Comparison of ENCODE assay signal across 30 mouse cellular contexts in the genomic region with DNA sequence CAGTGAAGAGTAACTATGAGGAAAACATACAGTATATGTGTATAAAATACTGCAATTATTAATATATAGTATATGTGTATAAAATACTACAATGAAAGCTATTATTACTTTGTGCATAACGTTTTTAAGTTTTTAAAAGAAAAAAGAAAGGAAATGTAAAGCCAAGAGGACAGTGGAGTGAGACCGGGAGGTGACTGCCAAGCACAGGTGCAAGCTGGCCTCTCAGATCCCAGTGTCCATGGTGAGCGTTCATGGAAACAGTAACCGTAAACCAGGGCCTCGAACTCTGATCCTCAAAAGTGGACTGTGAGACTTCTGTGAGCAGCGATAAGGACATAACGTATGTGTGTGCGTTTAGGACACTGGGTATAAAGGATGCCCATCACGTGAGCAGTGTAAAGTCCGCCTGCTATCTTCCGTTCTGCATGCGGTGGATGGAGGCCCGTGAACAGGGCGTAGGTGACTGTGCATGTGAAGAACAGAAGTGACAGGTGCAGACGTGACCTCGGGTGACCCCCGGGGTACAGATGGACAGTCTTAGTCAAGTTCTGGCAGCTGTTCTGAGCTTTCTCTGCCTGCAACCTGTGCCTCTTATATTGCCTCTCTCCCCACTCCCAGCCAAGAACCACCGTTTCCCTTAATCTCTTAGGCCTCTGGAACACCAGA.
DNase-seq lines count a peak whose midpoint lies in the region; ATAC-seq and TF ChIP-seq lines count a peak whose summit lies in the region.
"Had no signal": no experiment of that assay in that cellular context is flagged by ENCODE, and none has a peak within 500 bp of the region (broad histone marks: within the 10 kb centered on the region; RNA-seq: fewer than 3 reads in every experiment).

No protein-coding gene starts in this region.

- H3K4me3 ChIP-seq in gastrocnemius, adult 2 months, result no peak overlapping the region
- H3K4me3 ChIP-seq in intestine, embryonic 15.5 days (replicated peaks), result no peak overlapping the region
- no peak overlapping the region for H3K4me3 ChIP-seq in intestine, embryonic 16.5 days (ENCODE audit: low read length)
- H3K4me3 ChIP-seq: embryonic facial prominence, embryonic 15.5 days; forebrain, embryonic 12.5 days; heart, embryonic 10.5 days; hindbrain, embryonic 12.5 days; lung, embryonic 15.5 days; midbrain, embryonic 12.5 days had no signal

- H3K27ac ChIP-seq in gastrocnemius, adult 2 months, result no peak overlapping the region
- no peak overlapping the region for H3K27ac ChIP-seq in intestine, embryonic 15.5 days
- no peak overlapping the region for H3K27ac ChIP-seq in intestine, embryonic 16.5 days (ENCODE audit: low read length)
- H3K27ac ChIP-seq: embryonic facial prominence, embryonic 15.5 days; forebrain, embryonic 12.5 days; heart, embryonic 10.5 days; hindbrain, embryonic 12.5 days; hindbrain, postnatal 0 days; liver, embryonic 14.5 days; lung, embryonic 15.5 days; midbrain, embryonic 12.5 days had no signal

- DNase-seq in gastrocnemius, adult 2 months, result peak; percentile 43
- DNase-seq in gastrocnemius, postnatal 36 days, result no peak
- DNase-seq in mesoderm, embryonic 11.5 days (ENCODE audit: low read depth, low spot score), result peak; percentile 20
- DNase-seq in thymus, postnatal 10 days (ENCODE audit: low spot score in 2 of 2), result no peak
- DNase-seq in Muller cell, postnatal 12 days (ENCODE audit: inconsistent ontology term), result no peak
- DNase-seq in left cerebral cortex, adult 18-20 months (ENCODE audit: low spot score in 2 of 2), result no peak
- DNase-seq: adrenal gland, adult 2 months; B cell, adult 2 months; cerebellum, adult 8-10 months; forebrain, postnatal 0 days; heart, adult 11 months; heart, postnatal 36 days; kidney, adult 11 months; kidney, postnatal 14 days; layer of hippocampus, adult 9-11 months; liver; lung, postnatal 36 days; right cerebral cortex, postnatal 25 days; thymus, postnatal 14 days had no signal

- TF ChIP-seq CTCF in gastrocnemius, adult 2 months (IDR thresholded peaks at IDR 0.05), result no peak

- intact Hi-C loops in gastrocnemius, adult 2 months (cut with DNase I), result no loop called here
- intact Hi-C loops in gastrocnemius, postnatal 36 days (cut with DNase I), result no loop called here

- no peak overlapping the region for H3K4me2 ChIP-seq in intestine, embryonic 15.5 days (replicated peaks)
- H3K4me2 ChIP-seq in intestine, embryonic 16.5 days (ENCODE audit: low read depth, low read length), result no peak overlapping the region
- H3K4me2 ChIP-seq: embryonic facial prominence, embryonic 15.5 days; forebrain, embryonic 12.5 days; hindbrain, embryonic 12.5 days; lung, embryonic 15.5 days; midbrain, embryonic 12.5 days had no signal

- no peaks in the 10 kb centered on the region for H3K4me1 ChIP-seq in intestine, embryonic 15.5 days (replicated peaks)
- peaks cover 7% of the 10 kb centered on the region for H3K4me1 ChIP-seq in intestine, embryonic 16.5 days (ENCODE audit: control insufficient read depth, insufficient read depth, low read length)

- ATAC-seq in intestine, embryonic 15.5 days, result peak; percentile 57
- peak; percentile 67 for ATAC-seq in intestine, embryonic 16.5 days
- ATAC-seq: activated CD4-positive, CD25-positive, alpha-beta regulatory T cell, adult 4 months; forebrain, postnatal 0 days; hindbrain, postnatal 0 days had no signal

- no peaks in the 10 kb centered on the region for H3K36me3 ChIP-seq in intestine, embryonic 15.5 days
- no peaks in the 10 kb centered on the region for H3K36me3 ChIP-seq in intestine, embryonic 16.5 days (ENCODE audit: control insufficient read depth, insufficient read depth, low read length)
- H3K36me3 ChIP-seq: embryonic facial prominence, embryonic 15.5 days; heart, embryonic 10.5 days; lung, embryonic 15.5 days had no signal

- no peak overlapping the region for H3K9ac ChIP-seq in intestine, embryonic 15.5 days
- H3K9ac ChIP-seq in intestine, embryonic 16.5 days (ENCODE audit: low read depth, low read length), result no peak overlapping the region
- H3K9ac ChIP-seq: embryonic facial prominence, embryonic 15.5 days; forebrain, embryonic 12.5 days; forebrain, postnatal 0 days; hindbrain, embryonic 12.5 days; liver, embryonic 14.5 days; lung, embryonic 15.5 days; midbrain, embryonic 12.5 days had no signal

- no peaks in the 10 kb centered on the region for H3K9me3 ChIP-seq in intestine, embryonic 15.5 days
- no peaks in the 10 kb centered on the region for H3K9me3 ChIP-seq in intestine, embryonic 16.5 days (ENCODE audit: control insufficient read depth, low read length)
- H3K9me3 ChIP-seq: embryonic facial prominence, embryonic 15.5 days; forebrain, embryonic 12.5 days; heart, embryonic 10.5 days; hindbrain, embryonic 12.5 days; lung, embryonic 15.5 days; midbrain, embryonic 12.5 days had no signal

- H3K27me3 ChIP-seq in intestine, embryonic 15.5 days (replicated peaks), result no peaks in the 10 kb centered on the region
- H3K27me3 ChIP-seq in intestine, embryonic 16.5 days (replicated peaks; ENCODE audit: control insufficient read depth, insufficient read depth, low read length), result no peaks in the 10 kb centered on the region
- H3K27me3 ChIP-seq: embryonic facial prominence, embryonic 15.5 days; forebrain, embryonic 12.5 days; hindbrain, embryonic 12.5 days; lung, embryonic 15.5 days; midbrain, embryonic 12.5 days had no signal

- 88% methylated on average over 18 of the region's 18 CpGs for WGBS in intestine, embryonic 15.5 days
- WGBS in intestine, embryonic 16.5 days, result 85% methylated on average over 18 of the region's 18 CpGs

Comparison
In these comparisons a context has a peak if more than half of its experiments do, and no peak if none do; other contexts are left out.
1. DNase-seq: peak in gastrocnemius, adult 2 months (single experiment) and mesoderm, embryonic 11.5 days (single experiment); none in gastrocnemius, postnatal 36 days (0 of 2), thymus, postnatal 10 days (0 of 2), Muller cell, postnatal 12 days (single experiment) and left cerebral cortex, adult 18-20 months (0 of 2).